Mouse (Mus musculus) midbrain, embryonic 14.5 days (tissue): ENCODE measurements at regions not wholly inside any gene's neighbourhood (a gene's known extent, or its start where the extent isn't known, plus 50 kb on each side); places are given as distances from the start of the nearest gene placed in this dataset.
"Not testable (repeated sequence)": the region's sequence is repeated elsewhere in the genome, so short reads cannot be mapped to it uniquely, and the experiment has no call there.

Experiments used
- ATAC-seq: fragments of 200-750 bp; cut with Nextera tagmentation; 2 replicates; pipeline ENCODE4 v1.8.0; 2017; ENCODE audit warnings: moderate number of reproducible peaks, moderate library complexity; ENCODE audit not compliant: low FRiP score, low TSS enrichment
- DNase-seq: peaks from one replicate; pipeline ENCODE4 v3.0.0-alpha.2; 2015
- H3K27ac ChIP-seq: fragments of 300-500 bp; sonication (generic); replicated peaks from 2 replicates; pipeline ENCODE4 v1.5.1; 2014; ENCODE audit warnings: mild to moderate bottlenecking, low read depth, low read length, moderate library complexity
- H3K27me3 ChIP-seq: fragments of 300-500 bp; sonication (generic); 2 replicates; pipeline ENCODE4 v1.6.1; 2014; ENCODE audit warnings: low read length, control low read depth, mixed read lengths; ENCODE audit not compliant: control insufficient read depth, insufficient read depth
- H3K36me3 ChIP-seq: fragments of 300-500 bp; sonication (generic); 2 replicates; pipeline ENCODE4 v1.6.1; 2014; ENCODE audit warnings: low read length, control low read depth; ENCODE audit not compliant: control insufficient read depth, insufficient read depth
- H3K4me1 ChIP-seq: fragments of 300-500 bp; sonication (generic); 2 replicates; pipeline ENCODE4 v1.6.1; 2014; ENCODE audit warnings: mild to moderate bottlenecking, antibody characterized with exemption, low read length, control low read depth; ENCODE audit not compliant: control insufficient read depth, insufficient read depth
- H3K4me2 ChIP-seq: fragments of 300-500 bp; sonication (generic); 2 replicates; pipeline ENCODE4 v1.6.1; 2014; ENCODE audit warnings: mild to moderate bottlenecking, low read length, moderate library complexity
- H3K4me3 ChIP-seq: fragments of 300-500 bp; sonication (generic); replicated peaks from 2 replicates; pipeline ENCODE4 v1.5.1; 2014; ENCODE audit warnings: low read depth, low read length
- H3K9ac ChIP-seq: fragments of 300-500 bp; sonication (generic); replicated peaks from 2 replicates; pipeline ENCODE4 v1.6.1; 2014; ENCODE audit warnings: mild to moderate bottlenecking, low read length, moderate library complexity
- H3K9me3 ChIP-seq: fragments of 300-500 bp; sonication (generic); 2 replicates; pipeline ENCODE4 v1.6.1; 2016; ENCODE audit warnings: low read length, control low read depth, mixed read lengths; ENCODE audit not compliant: control insufficient read depth
- WGBS: fragments of 180-500 bp; shearing (Covaris S2); extraction: QIAGEN DNeasy Blood & Tissue Kit; methylation state at CpG from one replicate; pipeline ENCODE4 v1.1.7; 2014; 5-methylcytosine and 5-hydroxymethylcytosine counted together

- Histone ChIP-seq H3K4me3 (no peak overlapping the region), H3K27me3 (no peaks in the 10 kb centered on the region), H3K9ac (no peak overlapping the region), H3K27ac (no peak overlapping the region), H3K9me3 (no peaks in the 10 kb centered on the region), H3K4me2 (no peak overlapping the region), H3K4me1 (no peaks in the 10 kb centered on the region), H3K36me3 (no peaks in the 10 kb centered on the region)
- ATAC-seq (no peak), DNase-seq (peak; percentile 32)
- 70% methylated on average over 7 of the region's 7 CpGs for WGBS
Measured at GRCm38 (mm10) chr5:40441239-40441638, 686.0 kb upstream of the Hs3st1 start.

- no peak overlapping the region for H3K4me2 ChIP-seq
- no peak overlapping the region for H3K4me3 ChIP-seq
- ATAC-seq, result no peak
- no peaks in the 10 kb centered on the region for H3K9me3 ChIP-seq
- no peaks in the 10 kb centered on the region for H3K27me3 ChIP-seq
- H3K27ac ChIP-seq, result no peak overlapping the region
- DNase-seq, result no peak
- H3K36me3 ChIP-seq, result no peaks in the 10 kb centered on the region
- H3K9ac ChIP-seq, result no peak overlapping the region
- no peaks in the 10 kb centered on the region for H3K4me1 ChIP-seq
Measured at GRCm38 (mm10) chr5:40402721-40403120, 647.4 kb upstream of the Hs3st1 start.

- no peak overlapping the region for H3K27ac ChIP-seq
- DNase-seq (no peak), ATAC-seq (no peak)
- no peaks in the 10 kb centered on the region for H3K36me3 ChIP-seq
- H3K27me3 ChIP-seq, result no peaks in the 10 kb centered on the region
- H3K4me2 ChIP-seq, result no peak overlapping the region
- no peaks in the 10 kb centered on the region for H3K9me3 ChIP-seq
- no peak overlapping the region for H3K9ac ChIP-seq
- 83% methylated on average over 3 of the region's 3 CpGs for WGBS
- no peaks in the 10 kb centered on the region for H3K4me1 ChIP-seq
- no peak overlapping the region for H3K4me3 ChIP-seq
Measured at GRCm38 (mm10) chr5:40394798-40395197, 639.5 kb upstream of the Hs3st1 start.

- H3K27me3 ChIP-seq, result no peaks in the 10 kb centered on the region
- no peak overlapping the region for H3K4me2 ChIP-seq
- H3K4me1 ChIP-seq, result no peaks in the 10 kb centered on the region
- no peak overlapping the region for H3K4me3 ChIP-seq
- H3K9ac ChIP-seq, result no peak overlapping the region
- no peaks in the 10 kb centered on the region for H3K36me3 ChIP-seq
- no peaks in the 10 kb centered on the region for H3K9me3 ChIP-seq
- ATAC-seq (no peak), DNase-seq (no peak)
- H3K27ac ChIP-seq, result no peak overlapping the region
Measured at GRCm38 (mm10) chr5:40389591-40389990, 634.3 kb upstream of the Hs3st1 start.

- WGBS, result 81% methylated on average over 1 of the region's 1 CpGs
- no peak overlapping the region for H3K27ac ChIP-seq
- no peaks in the 10 kb centered on the region for H3K36me3 ChIP-seq
- no peaks in the 10 kb centered on the region for H3K9me3 ChIP-seq
- no peaks in the 10 kb centered on the region for H3K27me3 ChIP-seq
- no peaks in the 10 kb centered on the region for H3K4me1 ChIP-seq
- H3K4me3 ChIP-seq, result no peak overlapping the region
- ATAC-seq (no peak), DNase-seq (no peak)
- H3K4me2 ChIP-seq, result no peak overlapping the region
- H3K9ac ChIP-seq, result no peak overlapping the region
Measured at GRCm38 (mm10) chr5:40366956-40367355, 611.7 kb upstream of the Hs3st1 start.

- no peak overlapping the region for H3K4me2 ChIP-seq
- no peaks in the 10 kb centered on the region for H3K4me1 ChIP-seq
- DNase-seq (no peak), ATAC-seq (no peak)
- H3K9ac ChIP-seq, result no peak overlapping the region
- no peaks in the 10 kb centered on the region for H3K9me3 ChIP-seq
- 67% methylated on average over 1 of the region's 1 CpGs for WGBS
- no peaks in the 10 kb centered on the region for H3K27me3 ChIP-seq
- no peaks in the 10 kb centered on the region for H3K36me3 ChIP-seq
- no peak overlapping the region for H3K27ac ChIP-seq
- H3K4me3 ChIP-seq, result no peak overlapping the region
Measured at GRCm38 (mm10) chr5:40331237-40331636, 576.0 kb upstream of the Hs3st1 start.

GRCm38 (mm10) chr5:40308510-40308909, 553.2 kb upstream of the Hs3st1 start:
- Histone ChIP-seq H3K9me3 (no peaks in the 10 kb centered on the region), H3K9ac (no peak overlapping the region), H3K4me3 (no peak overlapping the region), H3K36me3 (no peaks in the 10 kb centered on the region), H3K4me1 (no peaks in the 10 kb centered on the region), H3K27ac (no peak overlapping the region), H3K4me2 (no peak overlapping the region), H3K27me3 (no peaks in the 10 kb centered on the region)
- DNase-seq, result no peak
- 75% methylated on average over 5 of the region's 5 CpGs for WGBS
- no peak for ATAC-seq

GRCm38 (mm10) chr5:40304777-40305176, 549.5 kb upstream of the Hs3st1 start:
- 95% methylated on average over 2 of the region's 2 CpGs for WGBS
- not testable (repeated sequence) for H3K36me3 ChIP-seq, H3K9ac ChIP-seq, H3K4me1 ChIP-seq, DNase-seq, H3K27ac ChIP-seq, H3K9me3 ChIP-seq, H3K27me3 ChIP-seq, ATAC-seq, H3K4me2 ChIP-seq, H3K4me3 ChIP-seq

- Histone ChIP-seq H3K4me1 (no peaks in the 10 kb centered on the region), H3K4me3 (no peak overlapping the region), H3K9ac (no peak overlapping the region), H3K9me3 (no peaks in the 10 kb centered on the region), H3K27me3 (no peaks in the 10 kb centered on the region), H3K36me3 (no peaks in the 10 kb centered on the region), H3K4me2 (no peak overlapping the region), H3K27ac (no peak overlapping the region)
- ATAC-seq (no peak), DNase-seq (no peak)
- WGBS, result 43% methylated on average over 3 of the region's 3 CpGs
Measured at GRCm38 (mm10) chr5:40294868-40295693, 539.8 kb upstream of the Hs3st1 start.
